Mouse (Mus musculus) lung, embryonic 14.5 days (tissue): ENCODE measurements around the gene Cpeb4. TPM values are rescaled to one million over a fixed set of nuclear protein-coding genes. Genes with fewer than 3 reads are reported as not detected.

Experiments
- ATAC-seq: fragments of 200-750 bp; cut with Nextera tagmentation; 2 replicates; pipeline ENCODE4 v1.8.0; 2017; ENCODE audit warnings: mild to moderate bottlenecking, moderate TSS enrichment, moderate library complexity; ENCODE audit not compliant: insufficient read depth
- DNase-seq: peaks from one replicate; pipeline ENCODE4 v3.0.0-alpha.2; 2015
- H3K27ac ChIP-seq: fragments of 300-500 bp; sonication (generic); 2 replicates; pipeline ENCODE4 v1.5.1; 2014; ENCODE audit warnings: low read depth, mild to moderate bottlenecking, moderate library complexity
- H3K27me3 ChIP-seq: fragments of 300-500 bp; sonication (generic); 2 replicates; pipeline ENCODE4 v1.6.1; 2014; ENCODE audit warnings: low read length, control low read depth; ENCODE audit not compliant: insufficient read depth
- H3K36me3 ChIP-seq: fragments of 300-500 bp; sonication (generic); 2 replicates; pipeline ENCODE4 v1.6.1; 2014; ENCODE audit warnings: control low read depth; ENCODE audit not compliant: insufficient read depth
- H3K4me1 ChIP-seq: fragments of 300-500 bp; sonication (generic); 2 replicates; pipeline ENCODE4 v1.6.1; 2014; ENCODE audit warnings: antibody characterized with exemption, control low read depth; ENCODE audit not compliant: insufficient read depth
- H3K4me2 ChIP-seq: fragments of 300-500 bp; sonication (generic); 2 replicates; pipeline ENCODE4 v1.6.1; 2014; ENCODE audit warnings: mild to moderate bottlenecking
- H3K4me3 ChIP-seq: fragments of 300-500 bp; sonication (generic); 2 replicates; pipeline ENCODE4 v1.5.1; 2014; ENCODE audit warnings: low read depth, low read length
- H3K9ac ChIP-seq: fragments of 300-500 bp; sonication (generic); 2 replicates; pipeline ENCODE4 v1.6.1; 2014
- H3K9me3 ChIP-seq: fragments of 300-500 bp; sonication (generic); 2 replicates; pipeline ENCODE4 v1.6.1; 2016; ENCODE audit warnings: low read depth, low read length, control low read depth
- CTCF ChIP-seq: IDR thresholded peaks from 2 replicates; pipeline ENCODE4 v1.5.1; 2016; ENCODE audit warnings: antibody characterized with exemption, low read depth
- WGBS: fragments of 180-500 bp; shearing (Covaris S2); extraction: QIAGEN DNeasy Blood & Tissue Kit; methylation state at CpG from one replicate; pipeline ENCODE4 v1.1.7; 2014; 5-methylcytosine and 5-hydroxymethylcytosine counted together
- polyA plus RNA-seq: library from polyadenylated mRNA; unstranded; fragments of >200 nt; fragmentation: Nextera tagmentation; extraction: Ambion mirVana; gene quantifications from 2 replicates; pipeline ENCODE4 v1.2.1, GENCODE M21; 2014

Gene Cpeb4
- polyA plus RNA-seq, 1 experiment from 2014 or later: 5.1 TPM

DNA sequence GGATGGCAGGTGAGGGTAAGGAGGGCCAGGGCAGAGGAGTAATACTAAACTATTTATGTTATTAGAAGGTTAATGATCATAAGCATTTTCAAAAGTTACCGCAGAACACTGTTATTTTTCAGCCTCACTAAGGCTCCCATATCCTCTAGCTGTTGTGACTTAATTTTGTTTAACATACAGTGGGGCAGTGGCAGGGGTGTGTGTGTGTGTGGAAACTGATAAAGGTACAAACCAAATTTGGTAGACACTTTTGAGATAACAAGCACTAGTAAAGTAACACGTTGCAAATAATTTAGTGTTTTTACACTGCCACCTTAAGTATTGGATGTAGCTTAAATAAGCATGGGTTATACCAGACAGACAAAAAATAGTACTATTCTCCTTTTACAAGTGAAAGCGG, 24.9 kb downstream of the Cpeb4 start:
- H3K27ac ChIP-seq: no peak overlapping the region
- H3K36me3 ChIP-seq: no peaks in the 10 kb centered on the region
- no peak for TF ChIP-seq CTCF
- no peak overlapping the region for H3K4me2 ChIP-seq
- H3K4me3 ChIP-seq: no peak overlapping the region
- no peaks in the 10 kb centered on the region for H3K27me3 ChIP-seq
- no peaks in the 10 kb centered on the region for H3K9me3 ChIP-seq
- 76% methylated on average over 3 of the region's 3 CpGs for WGBS
- no peaks in the 10 kb centered on the region for H3K4me1 ChIP-seq
- no peak overlapping the region for H3K9ac ChIP-seq
- DNase-seq (no peak), ATAC-seq (no peak)

DNA sequence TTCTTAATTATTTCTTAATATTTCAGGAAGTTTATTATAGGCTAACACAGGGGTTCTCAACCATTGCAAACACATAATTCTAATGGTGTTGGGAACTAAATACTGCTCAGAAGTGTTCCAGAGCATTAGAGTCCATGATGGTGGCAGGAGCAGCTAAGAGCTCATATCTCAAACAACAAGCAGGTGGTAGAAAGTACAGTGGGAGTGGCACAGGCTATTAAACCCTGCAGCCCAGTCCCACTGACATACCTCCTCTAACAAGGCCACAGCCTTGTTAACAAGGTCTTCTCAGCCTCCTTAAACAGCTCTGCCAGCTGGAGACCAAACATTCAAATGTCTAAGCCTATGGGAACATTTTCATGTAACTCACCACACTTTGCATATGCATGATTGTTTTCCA, 27.2 kb downstream of the Cpeb4 start:
- Histone ChIP-seq H3K9ac (no peak overlapping the region), H3K4me2 (no peak overlapping the region), H3K27ac (no peak overlapping the region), H3K36me3 (no peaks in the 10 kb centered on the region), H3K27me3 (no peaks in the 10 kb centered on the region), H3K4me1 (no peaks in the 10 kb centered on the region), H3K9me3 (no peaks in the 10 kb centered on the region), H3K4me3 (no peak overlapping the region)
- TF ChIP-seq CTCF: no peak
- no peak for ATAC-seq
- no peak for DNase-seq

- H3K4me3 ChIP-seq: no peak overlapping the region
- H3K9me3 ChIP-seq: no peaks in the 10 kb centered on the region
- H3K27me3 ChIP-seq: no peaks in the 10 kb centered on the region
- H3K27ac ChIP-seq: peak overlapping the region; percentile 58; the same call in 1 of the 2 replicates
- TF ChIP-seq CTCF: no peak
- DNase-seq (peak; percentile 33), ATAC-seq (no peak)
- no peaks in the 10 kb centered on the region for H3K4me1 ChIP-seq
- H3K4me2 ChIP-seq: no peak overlapping the region
- no peaks in the 10 kb centered on the region for H3K36me3 ChIP-seq
- H3K9ac ChIP-seq: no peak overlapping the region
- WGBS: 18% methylated on average over 1 of the region's 1 CpGs
Measured at GRCm38 (mm10) chr11:31900736-31901135, 28.7 kb downstream of the Cpeb4 start.

DNA sequence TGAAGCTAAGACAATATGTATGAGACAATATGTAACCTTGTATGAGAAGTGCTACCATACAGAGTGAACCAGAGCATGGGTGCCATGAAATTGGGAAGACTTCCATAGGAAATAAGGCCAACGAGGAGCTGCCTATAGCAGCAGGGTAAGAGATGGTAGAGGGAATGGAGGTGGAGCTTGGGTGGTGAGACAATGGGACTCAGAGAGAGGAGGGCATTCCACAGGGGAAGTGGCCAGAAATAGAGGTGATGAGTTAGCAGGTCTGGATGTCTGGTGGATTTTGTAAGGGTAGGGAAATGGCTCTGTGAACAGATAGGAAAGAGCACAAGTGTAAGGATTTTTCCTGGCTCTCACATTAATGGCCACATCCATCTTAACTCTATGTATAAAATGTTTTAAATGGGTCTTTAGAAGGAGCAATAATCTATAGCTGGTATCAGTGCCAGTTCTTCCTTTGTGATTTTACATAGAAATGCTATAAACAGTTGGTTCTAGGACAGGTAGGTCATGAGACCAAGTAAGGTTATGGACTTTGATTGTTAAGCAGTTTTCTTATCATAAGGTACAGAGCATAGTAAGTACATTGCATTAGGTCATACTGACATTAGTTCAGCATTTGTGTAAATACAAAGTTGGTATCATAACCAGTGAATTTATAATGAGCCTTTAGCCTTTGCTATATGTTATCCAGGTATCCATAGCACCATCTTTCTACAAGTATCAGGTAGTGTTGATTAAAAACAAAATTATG, 30.4 kb downstream of the Cpeb4 start:
- no peak overlapping the region for H3K9ac ChIP-seq
- WGBS: 67% methylated on average over 1 of the region's 1 CpGs
- no peak for TF ChIP-seq CTCF
- no peaks in the 10 kb centered on the region for H3K4me1 ChIP-seq
- no peaks in the 10 kb centered on the region for H3K27me3 ChIP-seq
- DNase-seq (no peak), ATAC-seq (no peak)
- H3K9me3 ChIP-seq: no peaks in the 10 kb centered on the region
- H3K27ac ChIP-seq: no peak overlapping the region
- no peak overlapping the region for H3K4me3 ChIP-seq
- H3K4me2 ChIP-seq: no peak overlapping the region
- no peaks in the 10 kb centered on the region for H3K36me3 ChIP-seq

GRCm38 (mm10) chr11:31906499-31906898, 34.5 kb downstream of the Cpeb4 start:
- H3K36me3 ChIP-seq: no peaks in the 10 kb centered on the region
- no peak overlapping the region for H3K27ac ChIP-seq
- no peaks in the 10 kb centered on the region for H3K4me1 ChIP-seq
- no peak overlapping the region for H3K4me3 ChIP-seq
- no peak for TF ChIP-seq CTCF
- H3K27me3 ChIP-seq: no peaks in the 10 kb centered on the region
- H3K9ac ChIP-seq: no peak overlapping the region
- H3K9me3 ChIP-seq: no peaks in the 10 kb centered on the region
- no peak for ATAC-seq
- H3K4me2 ChIP-seq: no peak overlapping the region
- DNase-seq: no peak

- Histone ChIP-seq H3K36me3 (no peaks in the 10 kb centered on the region), H3K4me2 (no peak overlapping the region), H3K27me3 (no peaks in the 10 kb centered on the region), H3K4me3 (no peak overlapping the region), H3K27ac (no peak overlapping the region), H3K9me3 (no peaks in the 10 kb centered on the region), H3K4me1 (no peaks in the 10 kb centered on the region), H3K9ac (no peak overlapping the region)
- DNase-seq (no peak), ATAC-seq (no peak)
- WGBS: 58% methylated on average over 1 of the region's 1 CpGs
- TF ChIP-seq CTCF: no peak
Measured at GRCm38 (mm10) chr11:31907650-31908049, 35.6 kb downstream of the Cpeb4 start.

DNA sequence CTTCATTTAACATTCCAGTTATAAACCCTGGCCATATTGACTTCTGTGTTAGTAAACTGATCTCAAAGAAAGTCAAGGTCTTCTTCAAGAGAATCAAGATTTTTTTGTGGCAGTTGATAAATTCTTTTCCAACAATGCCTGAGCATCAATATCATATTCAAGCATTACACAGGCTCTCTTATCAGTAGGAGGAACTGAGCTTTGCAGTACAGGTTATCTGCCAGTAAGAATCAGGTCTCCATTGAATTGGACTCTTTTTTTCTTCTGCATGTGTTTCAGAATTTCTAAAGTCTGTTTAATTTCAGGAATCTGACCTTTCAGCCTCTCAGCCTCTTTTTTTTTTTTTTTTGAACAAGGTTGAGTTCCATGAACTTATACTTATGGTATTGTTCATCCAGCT, 40.9 kb downstream of the Cpeb4 start:
- no peak overlapping the region for H3K9ac ChIP-seq
- H3K27me3 ChIP-seq: no peaks in the 10 kb centered on the region
- TF ChIP-seq CTCF: no peak
- H3K9me3 ChIP-seq: no peaks in the 10 kb centered on the region
- no peak overlapping the region for H3K4me3 ChIP-seq
- DNase-seq (no peak), ATAC-seq (no peak)
- no peak overlapping the region for H3K27ac ChIP-seq
- no peaks in the 10 kb centered on the region for H3K4me1 ChIP-seq
- no peaks in the 10 kb centered on the region for H3K36me3 ChIP-seq
- H3K4me2 ChIP-seq: no peak overlapping the region
